Mouse (Mus musculus) adrenal gland, postnatal 14 days (tissue): Measurements from ENCODE around the gene Abcc3. TPM values are rescaled to one million over a fixed set of nuclear protein-coding genes. Genes with fewer than 3 reads are reported as not detected.
A peak's percentile ranks its signal among the peaks of the same experiment; 100 is the strongest.

Experiments
- DNase-seq: peaks from one replicate; pipeline ENCODE4 v3.0.0; 2021; ENCODE audit warnings: mixed read lengths
- long read RNA-seq, 2 experiments: library from polyadenylated mRNA; stranded (forward); transcript quantifications; one replicate each; pipeline ENCODE4 v2.0.0; 2021
- total RNA-seq: library from RNA; stranded (reverse); gene quantifications from 2 replicates; pipeline ENCODE4 v1.2.3, GENCODE M21; 2021

The Abcc3 gene
- total RNA-seq, result 4.0 and 9.1 TPM in 2 replicates
- long read RNA-seq, experiment 1, partial matches to known transcripts, result 2 of 3 reads
- long read RNA-seq, experiment 1, other reads (novel, unspliced or antisense), result 1 of 3 reads
- long read RNA-seq, experiment 2, partial matches to known transcripts, result 0 of 2 reads
- long read RNA-seq, experiment 2, other reads (novel, unspliced or antisense), result 1 of 2 reads

- peak; percentile 78 for DNase-seq
These were observed at the start of gene Abcc3 for GRCm38 (mm10) chr11:94392672-94393109. TSS of gene Abcc3 (minus strand) at chr11:94392997.

DNA sequence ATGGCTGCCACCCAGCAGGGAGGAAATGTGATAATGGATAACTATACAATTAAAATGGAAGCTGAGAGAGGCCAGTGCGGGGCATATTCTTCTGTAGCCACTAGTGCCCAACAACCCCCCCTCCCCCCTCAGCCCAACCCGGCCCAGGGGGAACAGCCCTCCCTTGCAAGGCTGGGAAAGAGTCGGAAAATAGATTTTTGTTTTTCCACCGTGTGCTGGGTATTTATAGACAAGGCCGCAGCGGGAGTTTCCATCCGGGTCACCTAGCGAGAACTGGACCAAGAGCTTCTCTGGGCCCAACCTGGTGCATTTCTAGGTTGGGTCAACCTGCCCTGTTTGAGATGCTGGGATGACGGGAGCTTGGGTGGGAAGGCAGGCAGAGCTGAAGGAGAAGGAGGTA is 49.0 kb upstream of the Abcc3 start:
- no peak for DNase-seq

DNA sequence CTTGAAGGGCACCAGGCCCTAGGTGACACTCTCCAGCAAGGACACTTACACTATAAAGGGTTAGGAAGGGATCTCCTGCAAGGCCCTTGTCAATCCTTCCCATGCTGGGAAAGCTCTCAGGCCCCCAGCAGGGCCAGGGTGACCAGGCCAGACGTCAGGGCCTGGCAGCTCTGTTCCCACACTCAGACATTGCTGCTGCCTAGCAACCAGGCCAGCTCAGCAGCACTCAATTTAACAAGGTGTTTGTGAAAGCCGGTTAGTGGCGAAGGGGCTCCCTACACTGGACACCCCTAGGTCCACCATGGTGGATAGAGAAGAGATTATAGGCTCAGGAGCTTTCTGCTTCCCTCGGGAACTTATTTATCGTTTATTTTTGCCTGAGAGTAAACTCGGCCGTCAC is 48.3 kb upstream of the Abcc3 start:
- no peak for DNase-seq

DNA sequence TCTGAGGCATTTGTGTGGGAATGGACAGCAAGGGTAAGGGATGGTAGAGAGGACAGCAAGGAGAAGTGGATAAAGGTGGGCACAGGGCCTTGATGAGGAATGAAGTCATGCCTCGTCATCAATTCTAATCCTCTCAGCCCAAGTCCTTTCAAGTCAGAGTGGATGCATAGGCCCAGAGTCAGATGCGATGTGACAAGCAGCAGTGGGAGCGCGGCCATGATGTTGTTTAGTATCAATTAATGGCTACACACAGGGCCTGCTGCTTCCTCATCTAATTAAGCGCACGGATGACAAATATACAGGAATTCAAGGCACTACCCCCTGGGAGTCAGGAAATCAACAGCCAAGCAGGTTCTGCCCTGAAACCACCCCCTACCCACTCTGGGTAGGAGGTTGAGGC is 47.6 kb upstream of the Abcc3 start:
- no peak for DNase-seq

- no peak for DNase-seq
These were observed 36.3 kb upstream of the Abcc3 start for GRCm38 (mm10) chr11:94429011-94429651.

GRCm38 (mm10) chr11:94428091-94428835 is 35.5 kb upstream of the Abcc3 start:
- DNase-seq, result peak; percentile 73

DNA sequence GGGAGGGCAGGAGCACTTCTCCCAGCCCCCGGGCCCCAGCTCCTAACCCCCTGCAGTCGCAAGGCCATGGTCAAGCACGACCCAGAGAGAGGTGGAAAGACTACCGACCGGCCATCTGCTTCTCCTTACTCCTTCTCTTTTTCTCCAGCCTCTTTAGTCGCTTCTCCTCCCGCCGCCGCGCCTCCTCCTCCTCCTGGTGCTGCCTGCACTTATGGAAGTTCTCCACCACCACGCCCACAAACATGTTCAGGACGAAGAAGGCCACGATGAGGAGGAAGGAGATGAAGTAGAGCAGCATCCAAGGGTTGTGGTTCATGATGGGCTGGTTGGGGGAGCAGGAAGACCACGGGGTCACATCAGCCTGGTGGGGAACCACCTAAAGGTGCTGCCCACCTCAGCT is 32.9 kb upstream of the Abcc3 start:
- DNase-seq, result no peak

GRCm38 (mm10) chr11:94425215-94425614 is 32.4 kb upstream of the Abcc3 start:
- no peak for DNase-seq

GRCm38 (mm10) chr11:94424380-94424779 is 31.6 kb upstream of the Abcc3 start:
- no peak for DNase-seq

DNA sequence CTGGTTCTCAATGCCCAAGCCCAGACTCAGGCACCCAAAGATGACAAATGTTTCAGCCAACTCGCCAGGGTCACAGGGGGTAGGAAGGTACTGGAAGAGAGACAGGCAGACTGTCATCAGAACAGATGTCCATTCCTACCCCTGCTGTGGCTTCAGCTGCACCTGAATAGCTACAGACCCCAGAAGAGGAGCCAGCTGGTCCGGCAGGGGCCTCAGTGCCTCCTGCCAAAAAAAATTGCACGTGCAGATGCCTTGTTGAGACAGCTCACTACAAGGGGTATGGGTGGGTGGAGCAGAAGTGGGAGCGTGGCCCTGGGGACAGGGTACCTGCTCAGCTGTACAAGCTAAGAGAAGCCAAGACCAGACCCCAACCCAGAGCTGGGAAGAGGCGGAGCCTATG is 31.1 kb upstream of the Abcc3 start:
- DNase-seq, result no peak

- no peak for DNase-seq
These were observed 28.2 kb upstream of the Abcc3 start for GRCm38 (mm10) chr11:94420991-94421390.

- DNase-seq, result peak; percentile 47
These were observed 27.5 kb upstream of the Abcc3 start for GRCm38 (mm10) chr11:94420325-94420724.

DNA sequence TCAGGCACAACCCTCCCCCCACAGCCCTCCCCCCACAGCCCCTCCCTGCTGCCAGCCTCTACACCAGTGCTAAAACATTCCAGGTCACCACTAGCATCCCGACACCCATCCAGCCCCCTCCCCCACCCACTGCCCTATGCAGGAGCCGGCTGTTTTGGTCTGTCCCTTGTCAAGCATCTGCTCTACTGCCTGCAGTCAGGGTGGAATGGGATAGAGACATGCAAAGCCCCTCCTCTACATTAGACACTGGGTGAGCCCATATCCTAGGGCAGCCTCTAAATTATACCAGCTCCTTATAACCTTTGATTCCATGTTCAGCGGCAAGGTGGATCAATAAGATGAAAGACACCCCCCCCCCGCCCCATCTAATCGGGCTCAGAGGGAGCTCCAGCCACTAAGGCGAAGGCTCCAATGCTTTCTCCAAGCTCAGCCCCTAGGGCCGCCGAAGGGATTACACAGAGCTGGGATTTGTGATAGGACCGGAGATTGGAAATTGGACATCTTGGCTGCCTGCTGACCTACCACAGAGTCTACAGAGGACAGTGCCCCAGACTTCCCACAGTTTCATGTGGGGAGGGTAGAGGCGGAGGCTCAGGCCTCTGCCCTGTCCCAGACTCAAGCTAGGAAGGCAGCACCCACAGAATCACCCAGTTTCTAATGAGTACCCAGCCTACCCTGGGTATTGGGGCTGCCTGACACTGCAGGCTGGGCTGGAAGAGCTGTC is 26.4 kb upstream of the Abcc3 start:
- no peak for DNase-seq

DNA sequence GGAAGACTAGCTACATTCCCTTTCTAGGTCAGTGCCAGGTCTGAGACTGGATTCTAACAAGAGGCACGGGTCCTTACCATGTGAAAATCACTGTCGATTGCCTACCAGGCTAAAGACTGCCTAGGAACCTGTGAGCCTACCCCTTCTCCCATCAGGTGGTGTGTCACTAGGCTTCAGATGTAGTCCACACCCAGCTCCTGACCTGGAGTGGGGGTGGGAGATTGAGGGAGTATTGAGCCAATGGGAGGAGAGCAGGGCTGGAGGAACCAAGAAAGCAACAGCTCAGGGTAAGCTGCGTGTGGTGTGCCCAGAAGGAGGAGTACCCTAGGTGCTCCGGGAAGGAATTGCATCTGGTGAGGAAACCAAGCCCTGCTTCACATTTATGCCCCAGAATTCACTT is 21.2 kb upstream of the Abcc3 start:
- no peak for DNase-seq

DNA sequence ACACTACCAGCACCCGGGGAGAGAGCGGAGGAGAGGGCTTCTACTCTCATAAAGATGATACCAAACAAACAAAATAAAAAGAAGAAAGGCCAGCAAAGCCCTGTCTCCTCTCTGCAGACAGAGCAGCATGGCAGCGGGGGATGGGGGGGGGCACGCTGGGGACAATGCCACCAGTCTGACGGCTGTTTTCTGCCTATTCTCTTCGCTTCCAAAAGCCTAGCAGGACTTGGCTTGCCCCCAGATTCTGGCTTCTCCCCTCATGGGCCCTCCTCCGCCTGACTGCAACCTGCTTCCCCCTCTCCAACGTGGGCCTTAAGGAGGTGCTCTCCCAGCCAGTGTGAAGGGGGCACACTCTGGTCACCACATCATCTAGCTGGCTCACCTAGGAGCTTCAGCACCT is 20.7 kb upstream of the Abcc3 start:
- DNase-seq, result no peak

GRCm38 (mm10) chr11:94412998-94413469 is 20.2 kb upstream of the Abcc3 start:
- DNase-seq, result no peak

GRCm38 (mm10) chr11:94412562-94412961 is 19.8 kb upstream of the Abcc3 start:
- no peak for DNase-seq

- DNase-seq, result no peak
These were observed 15.1 kb upstream of the Abcc3 start for GRCm38 (mm10) chr11:94407803-94408321.

DNA sequence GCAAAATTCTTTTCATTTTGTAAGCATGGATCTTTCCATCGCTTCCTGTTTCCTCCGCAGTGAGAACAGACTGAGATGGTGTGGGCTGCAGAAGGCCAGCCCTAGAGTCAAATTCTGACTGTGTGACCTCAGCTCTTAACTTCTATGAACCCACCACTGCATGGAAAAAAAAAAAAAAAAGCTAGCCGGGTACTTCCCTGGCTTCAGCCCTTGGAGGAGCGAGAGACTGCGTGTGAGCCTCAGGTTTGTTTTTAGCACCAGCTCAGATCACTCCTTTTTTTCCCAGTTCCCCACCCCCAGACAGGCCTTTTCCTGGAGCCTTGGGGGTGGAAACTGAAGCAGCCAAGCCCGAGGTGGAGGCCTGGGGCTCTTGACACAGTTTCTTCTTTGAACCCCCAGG is 12.6 kb upstream of the Abcc3 start:
- no peak for DNase-seq

DNA sequence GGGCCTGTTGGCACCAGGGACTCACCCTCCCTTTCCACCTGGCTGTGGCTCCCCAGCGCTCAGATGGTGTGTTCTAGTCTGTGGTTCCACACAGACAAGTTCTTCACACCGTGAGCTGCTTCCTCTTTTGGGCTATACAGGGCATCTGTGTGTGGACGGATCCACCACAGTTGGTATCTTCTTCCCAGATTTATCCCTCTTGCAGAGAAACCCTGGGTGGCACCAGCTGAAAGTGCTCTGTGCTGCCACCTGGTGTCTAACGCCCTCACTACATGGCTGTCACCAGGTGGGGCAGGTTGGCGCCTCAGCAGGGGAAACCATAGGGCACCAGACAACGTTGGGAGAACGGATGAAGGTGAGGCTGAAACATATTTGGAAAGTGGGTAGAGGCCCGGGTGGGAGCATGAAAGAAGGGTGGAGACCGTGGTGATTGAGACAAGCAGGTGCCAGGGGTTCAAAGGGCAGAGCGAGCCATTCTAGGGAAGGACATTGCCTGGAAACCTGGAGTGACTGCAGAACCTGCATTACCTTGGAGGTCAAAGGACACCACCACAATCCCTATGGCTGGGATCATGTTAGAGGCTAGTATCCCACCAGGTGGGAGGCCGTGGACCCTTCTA is 12.0 kb upstream of the Abcc3 start:
- DNase-seq, result peak; percentile 90

DNA sequence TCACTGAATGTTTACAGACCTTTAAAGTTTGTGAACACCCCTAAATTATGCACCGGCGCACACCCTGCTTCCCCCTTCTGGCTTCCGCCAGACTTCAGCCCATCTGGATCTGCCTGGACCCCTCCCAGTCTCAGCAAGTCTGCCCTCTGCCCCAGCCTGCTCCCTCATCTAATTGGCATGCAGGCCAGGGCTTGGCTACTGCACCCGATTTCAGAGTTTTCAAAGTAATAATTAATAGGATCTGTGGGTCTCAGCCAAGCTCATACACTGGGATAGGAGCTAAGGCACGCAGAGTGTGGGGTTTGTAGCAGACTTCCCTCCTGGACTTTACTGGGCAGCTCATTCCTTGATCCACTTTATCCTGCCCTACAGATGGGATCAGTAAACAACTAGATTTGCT is 11.4 kb upstream of the Abcc3 start:
- DNase-seq, result no peak

DNA sequence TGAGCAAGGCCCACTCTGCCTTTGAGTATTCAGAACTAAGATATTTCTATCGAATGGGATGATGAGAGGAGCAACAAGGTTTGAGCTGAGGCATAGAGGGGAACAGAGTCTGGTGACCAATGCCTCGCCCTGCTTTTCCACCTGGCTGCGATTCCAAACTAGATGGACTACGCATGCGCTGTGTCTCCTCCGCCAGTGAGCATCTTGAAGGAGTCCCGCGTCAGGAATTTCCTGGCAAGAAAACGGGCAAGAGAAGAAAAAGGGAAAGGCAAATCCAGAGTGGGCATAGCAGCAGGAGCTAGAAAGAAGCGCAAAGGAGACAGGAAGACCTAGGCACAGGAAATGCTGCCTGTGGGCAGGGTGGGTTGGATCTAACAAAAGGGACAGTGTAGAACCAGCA is 11.0 kb upstream of the Abcc3 start:
- no peak for DNase-seq
